Mouse (Mus musculus) thymus, adult 2 months (tissue): Measurements from ENCODE around the gene Rab23.

ENCODE experiments used
- CTCF ChIP-seq: fragments of 200-500 bp; IDR thresholded peaks from 2 replicates; pipeline ENCODE4 v1.5.1; 2012; ENCODE audit warnings: mild to moderate bottlenecking, control low read depth, low read length, moderate library complexity, borderline replicate concordance; ENCODE audit not compliant: control insufficient read depth, poor library complexity, insufficient read depth; ENCODE audit errors: extremely low read depth
- POLR2A ChIP-seq: fragments of 200-500 bp; IDR thresholded peaks from 2 replicates; pipeline ENCODE4 v1.6.1; 2012; ENCODE audit warnings: mild to moderate bottlenecking, low read length, control low read depth, moderate library complexity; ENCODE audit not compliant: control insufficient read depth, poor library complexity, insufficient read depth; ENCODE audit errors: extremely low read depth

DNA sequence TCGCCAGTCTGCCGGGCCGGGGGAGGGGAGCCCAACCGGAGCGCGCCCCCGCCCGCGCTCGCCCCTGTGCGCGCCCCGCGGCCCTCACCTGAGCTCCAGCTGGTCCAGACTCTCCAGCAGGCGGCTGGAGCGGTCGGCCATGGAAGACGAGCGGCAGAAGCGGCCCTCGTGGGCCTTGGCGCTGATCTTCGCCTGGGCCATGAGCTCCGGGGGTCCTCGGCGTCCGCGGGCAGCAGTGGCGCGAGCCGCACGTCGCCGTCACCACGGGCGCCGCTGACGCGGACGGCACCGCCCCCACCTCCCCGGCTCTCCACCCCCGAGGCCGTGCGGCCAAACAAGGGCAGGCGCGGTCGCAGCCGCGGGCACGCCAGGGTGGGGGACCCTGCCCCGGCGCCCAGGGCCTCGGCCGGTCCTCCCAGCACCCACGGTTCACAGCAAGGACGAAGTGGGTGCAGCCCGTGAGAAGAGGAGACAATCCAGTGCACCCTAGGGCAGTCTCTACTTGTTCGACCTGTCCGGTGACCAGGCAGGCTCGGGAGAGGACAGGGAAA is 37.9 kb downstream of the Rab23 start, which contains the start of gene Bag2:
- TF ChIP-seq CTCF (no peak), POLR2A (0 out of 2 replicates have a peak, but pooled peaks have one; percentile 15)
